Mouse (Mus musculus) MEL-GATA-1-ER (cell line): ENCODE data around the gene Gm45234.

Source experiments
- DNase-seq: peaks from one replicate; pipeline ENCODE4 v3.0.0-alpha.2; 2012; ENCODE audit warnings: low read depth; ENCODE audit errors: extremely low read depth

Gene Gm45234

GRCm38 (mm10) chr6:124711824-124712782 lies 43.7 kb downstream of the Gm45234 start, which contains the start of the genes Emg1 and Phb2:
Gene Emg1 (minus strand): TSS chr6:124712178.
Gene Phb2 (plus strand): TSS chr6:124712336.
- peak; percentile 93 for DNase-seq

GRCm38 (mm10) chr6:124708289-124708889 lies 47.4 kb downstream of the Gm45234 start:
- no peak for DNase-seq

GRCm38 (mm10) chr6:124706061-124706627 lies 49.7 kb downstream of the Gm45234 start:
- no peak for DNase-seq

GRCm38 (mm10) chr6:124704417-124704816 lies 51.4 kb downstream of the Gm45234 start:
- no peak for DNase-seq

GRCm38 (mm10) chr6:124703789-124704188 lies 52.0 kb downstream of the Gm45234 start:
- no peak for DNase-seq

- DNase-seq: no peak
These were observed 53.1 kb downstream of the Gm45234 start for GRCm38 (mm10) chr6:124702784-124703103.

- no peak for DNase-seq
These were observed 53.6 kb downstream of the Gm45234 start for GRCm38 (mm10) chr6:124702102-124702783.

GRCm38 (mm10) chr6:124701338-124701737 lies 54.5 kb downstream of the Gm45234 start:
- DNase-seq: no peak

GRCm38 (mm10) chr6:124699962-124700610 lies 55.7 kb downstream of the Gm45234 start:
- DNase-seq: no peak

- DNase-seq: no peak
These were observed 56.5 kb downstream of the Gm45234 start for GRCm38 (mm10) chr6:124699366-124699765.

- no peak for DNase-seq
These were observed 57.1 kb downstream of the Gm45234 start for GRCm38 (mm10) chr6:124698751-124699150.

- DNase-seq: no peak
These were observed 59.2 kb downstream of the Gm45234 start for GRCm38 (mm10) chr6:124696441-124697150.

GRCm38 (mm10) chr6:124694166-124694955 lies 61.5 kb downstream of the Gm45234 start:
- DNase-seq: no peak

GRCm38 (mm10) chr6:124693243-124693981 lies 62.4 kb downstream of the Gm45234 start:
- DNase-seq: no peak

GRCm38 (mm10) chr6:124690517-124690916 lies 65.3 kb downstream of the Gm45234 start:
- DNase-seq: no peak
